Mouse (Mus musculus) lung, postnatal 25 days (tissue): Measurements from ENCODE around the gene Lcat.
A peak's percentile ranks its signal among the peaks of the same experiment; 100 is the strongest.
"Not testable (repeated sequence)": the region's sequence is repeated elsewhere in the genome, so short reads cannot be mapped to it uniquely, and the experiment has no call there.

ENCODE experiments used
- DNase-seq: peaks from one replicate; pipeline ENCODE4 v3.0.0; 2022; ENCODE audit warnings: low spot score

Lcat gene

DNA sequence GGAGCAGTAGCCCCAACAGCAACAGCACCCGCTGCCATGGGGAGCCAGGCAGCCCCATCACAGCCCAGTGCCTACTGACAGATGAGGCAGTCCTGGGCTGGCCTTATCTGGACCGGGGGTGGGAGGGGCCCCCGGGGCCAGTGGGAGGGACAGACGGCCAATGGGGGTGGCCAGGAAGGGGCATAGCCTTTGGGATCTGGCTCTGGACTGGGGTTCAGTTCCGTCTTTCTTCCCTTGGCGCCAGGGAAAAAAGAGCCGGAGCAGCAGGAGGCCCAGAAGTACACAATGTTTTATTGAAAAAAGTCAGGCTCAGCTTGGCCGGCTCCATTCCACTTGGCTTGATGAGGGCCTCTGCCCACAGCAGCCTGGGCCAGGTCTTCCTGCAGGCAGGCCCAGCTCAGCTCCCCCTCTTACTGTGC lies at the start of gene Lcat:
Gene Lcat (minus strand): TSS at position 62 of the 419 bp plus-strand sequence.
- DNase-seq = no peak

DNA sequence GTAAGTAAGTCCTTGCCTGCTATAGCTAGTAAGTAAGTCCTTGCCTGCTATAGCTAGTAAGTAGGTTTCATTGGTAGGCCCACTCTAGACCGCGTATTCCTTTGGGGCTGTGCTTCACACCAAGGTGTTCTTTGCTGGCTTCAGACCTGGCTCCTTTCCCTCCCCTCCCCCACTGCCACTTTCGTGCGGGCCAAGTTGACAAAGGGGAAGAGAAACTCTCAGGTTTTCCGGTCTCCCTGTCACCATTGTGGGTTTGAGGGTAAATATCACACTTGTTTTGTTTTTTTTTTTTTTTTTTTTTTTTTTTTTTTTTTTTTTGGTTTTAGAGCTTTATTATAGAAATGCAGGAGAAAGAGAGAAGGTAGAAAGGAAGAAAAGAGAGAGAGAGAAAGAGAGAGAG lies 49.3 kb upstream of the Lcat start:
- DNase-seq = peak; percentile 55

DNA sequence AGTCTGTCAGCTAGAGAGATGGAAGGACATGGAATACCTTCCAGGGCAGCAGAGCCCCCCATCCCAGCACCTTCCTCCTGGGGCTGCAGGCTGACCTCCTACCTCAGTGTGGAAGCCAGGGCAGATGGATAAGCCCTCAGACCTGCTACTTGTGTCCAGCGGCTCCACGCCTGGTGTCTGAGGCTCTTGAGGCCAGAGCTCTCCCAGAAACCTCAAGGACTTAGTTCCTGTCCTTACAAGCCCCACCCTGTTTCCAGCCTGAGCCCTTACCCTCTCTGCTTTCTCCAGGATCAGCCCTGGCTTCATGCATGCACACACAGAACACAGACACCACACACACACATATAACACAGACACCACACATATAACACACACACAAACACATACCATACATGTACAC lies 48.4 kb upstream of the Lcat start:
- peak; percentile 27 for DNase-seq

DNA sequence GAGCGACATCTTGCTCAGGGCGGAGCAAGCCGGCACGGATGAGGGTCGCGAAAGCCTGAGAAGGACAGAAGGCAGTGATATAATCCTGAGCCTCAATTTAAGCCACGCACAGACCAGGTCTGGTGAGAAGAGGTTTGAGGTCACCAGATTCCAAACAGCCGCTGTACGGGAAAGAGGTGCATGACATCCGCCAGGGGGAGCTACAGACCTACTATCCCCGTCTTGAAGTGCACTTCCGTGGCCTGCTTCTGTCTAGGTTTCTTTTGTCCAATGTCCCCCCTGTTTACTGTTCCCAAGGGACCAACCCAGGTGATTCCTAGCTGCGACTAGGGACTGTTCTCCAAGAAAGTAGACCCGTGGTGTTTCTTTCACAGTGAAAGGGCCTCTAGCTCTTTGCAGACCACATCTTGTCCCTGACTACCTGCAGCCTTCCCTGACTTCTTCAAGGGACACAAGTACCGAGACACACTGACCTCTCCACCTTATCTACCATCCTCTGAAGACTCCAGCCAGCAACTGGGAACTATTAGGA lies 47.7 kb upstream of the Lcat start, which contains the start of gene Dus2:
Gene Dus2 (plus strand): TSS at position 482 of the 532 bp plus-strand sequence.
- DNase-seq = peak; percentile 87

DNA sequence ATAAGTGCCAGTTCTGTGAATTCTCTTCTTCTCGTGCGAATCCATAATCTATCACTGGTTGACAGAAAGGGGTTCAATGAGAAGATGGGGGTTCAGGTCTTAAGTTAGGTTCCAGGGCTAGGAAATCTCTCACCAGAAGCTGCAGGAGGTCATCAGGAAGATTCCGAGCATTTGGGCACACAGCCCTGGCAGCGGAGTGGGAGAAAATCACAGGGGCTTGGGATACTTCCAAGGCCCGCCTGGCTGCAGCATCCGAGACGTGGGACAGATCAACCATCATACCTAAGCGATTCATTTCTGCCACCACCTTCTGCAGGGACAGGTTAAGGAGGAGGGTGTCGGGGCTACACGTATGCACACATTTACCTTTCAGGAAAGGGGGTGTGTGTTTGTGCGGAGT lies 45.4 kb upstream of the Lcat start:
- DNase-seq = no peak

DNA sequence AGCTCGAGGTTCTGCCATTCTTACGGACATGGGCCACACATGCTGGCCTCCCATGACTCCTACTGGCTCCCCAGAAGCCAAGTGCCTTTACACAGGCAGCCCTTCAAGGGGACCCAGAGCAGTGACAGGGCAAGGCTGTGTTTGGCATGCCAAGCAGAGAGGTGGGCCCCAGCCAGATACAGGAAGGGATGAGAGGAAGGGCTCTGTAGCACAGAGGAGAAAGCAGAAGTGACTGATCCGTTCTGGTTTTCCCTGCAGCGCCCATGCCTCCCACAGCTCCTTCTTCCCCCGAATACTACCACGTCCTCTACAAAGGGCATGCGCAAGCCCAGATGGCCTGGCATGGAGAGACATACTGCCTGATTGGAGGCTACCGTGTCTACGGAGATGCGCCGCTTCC lies 40.2 kb upstream of the Lcat start:
- not testable (repeated sequence) for DNase-seq

DNA sequence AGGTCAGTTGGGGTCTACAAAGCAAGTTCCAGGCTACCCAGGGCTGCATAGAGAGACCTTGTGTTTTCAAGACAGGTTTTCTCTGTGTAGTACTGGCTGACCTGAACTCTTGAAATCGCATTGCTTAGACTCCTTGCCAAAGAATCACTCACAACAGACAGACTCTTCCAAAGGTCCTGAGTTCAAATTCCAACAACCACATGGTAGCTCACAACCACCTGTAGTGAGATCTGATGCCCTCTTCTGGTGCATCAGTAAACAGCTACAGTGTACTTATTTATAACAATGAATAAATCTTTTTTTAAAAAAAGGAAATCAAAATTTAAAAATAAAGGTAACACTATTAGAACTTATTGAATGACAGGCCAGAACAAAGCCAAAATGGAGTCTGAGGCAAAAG lies 38.0 kb upstream of the Lcat start:
- DNase-seq = no peak

DNA sequence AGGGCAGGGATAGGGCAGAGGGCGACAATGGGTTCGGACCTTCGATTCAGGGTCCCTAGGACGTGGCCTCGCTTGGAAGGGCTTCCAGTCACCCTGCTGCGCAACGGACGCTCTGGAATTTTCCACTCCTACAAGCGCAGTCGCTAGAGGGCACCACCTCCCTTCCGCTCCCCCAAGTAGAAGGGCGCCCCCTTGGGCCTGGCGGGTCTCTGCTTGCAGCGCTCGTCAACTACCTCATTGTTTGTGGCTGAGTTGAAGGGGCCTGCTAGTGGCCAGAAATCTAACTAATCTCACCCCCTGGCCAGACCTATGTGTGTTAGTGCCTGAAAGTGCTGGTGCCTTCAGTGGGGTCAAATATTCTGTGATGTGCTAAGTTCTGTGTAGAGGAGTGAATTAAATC lies 36.1 kb upstream of the Lcat start, which contains the start of gene Dpep3:
Gene Dpep3 (minus strand): TSS at position 105 of the 400 bp plus-strand sequence.
- DNase-seq = no peak

DNA sequence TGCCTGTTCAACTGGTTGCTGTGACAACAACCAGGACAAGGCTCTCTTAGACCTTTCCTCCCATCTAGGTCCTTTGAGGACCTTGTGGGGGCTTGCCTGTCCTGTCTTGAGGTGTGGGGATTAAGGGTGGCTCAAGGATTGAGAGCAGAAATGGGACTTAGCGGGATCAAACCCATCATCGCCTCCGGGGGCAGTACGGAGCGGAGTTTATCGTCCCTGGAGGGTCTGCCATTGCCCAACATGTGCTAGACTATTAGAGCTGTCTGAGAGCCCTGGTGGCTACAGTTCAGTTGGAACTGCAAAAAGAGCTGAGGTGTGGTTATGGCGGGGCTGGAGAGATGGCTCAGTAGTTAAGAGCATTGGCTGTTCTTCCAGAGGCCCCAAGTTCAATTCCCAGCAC lies 32.2 kb upstream of the Lcat start:
- no peak for DNase-seq

DNA sequence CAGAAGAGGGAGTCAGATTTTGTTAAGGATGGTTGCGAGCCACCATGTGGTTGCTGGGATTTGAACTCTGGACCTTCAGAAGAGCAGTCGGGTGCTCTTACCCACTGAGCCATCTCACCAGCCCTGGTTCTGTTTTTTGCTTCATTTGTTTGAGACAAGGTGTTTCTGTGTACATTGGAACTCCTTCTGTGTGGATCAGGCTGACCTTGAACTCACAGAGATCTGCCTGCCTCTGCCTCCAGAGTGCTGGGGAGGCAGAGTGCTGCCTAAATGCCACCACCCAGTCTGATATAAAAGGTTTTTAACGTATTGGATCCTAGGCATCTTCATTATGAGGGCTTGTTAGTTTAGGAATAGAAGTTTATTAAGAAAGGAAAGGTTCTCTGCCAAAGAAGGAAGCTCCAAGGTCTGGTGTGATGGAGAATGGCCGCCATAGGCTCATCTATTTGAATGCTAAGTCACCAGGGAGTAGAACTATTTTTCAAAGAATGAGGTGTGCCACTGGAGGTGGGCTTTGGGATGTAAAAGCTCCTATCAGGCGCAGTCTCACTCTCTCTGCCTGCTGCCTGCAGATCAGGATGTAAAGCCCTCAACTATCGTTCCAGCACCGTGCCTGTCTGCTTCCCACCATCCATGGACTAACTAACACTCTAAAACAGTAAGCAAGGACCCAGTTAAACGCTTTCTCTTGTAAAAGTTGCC lies 28.0 kb upstream of the Lcat start:
- no peak for DNase-seq

DNA sequence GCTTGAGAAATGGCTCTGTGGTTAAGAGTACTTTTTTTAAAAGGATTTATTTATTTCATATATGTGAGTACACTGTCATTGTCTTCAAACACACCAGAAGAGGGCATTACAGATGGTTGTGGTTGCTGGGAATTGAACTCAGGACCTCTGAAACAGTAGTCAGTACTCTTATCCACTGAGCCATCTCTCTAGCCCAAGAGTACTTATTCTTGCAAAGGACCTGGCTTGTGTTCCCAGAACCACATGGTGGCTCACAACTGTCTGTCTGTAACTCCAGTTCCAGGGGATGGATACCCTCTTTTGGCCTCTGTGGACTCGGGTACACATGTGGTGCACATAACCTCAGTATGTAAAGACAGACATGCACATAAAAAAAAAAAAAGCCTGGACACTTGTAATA lies 26.2 kb upstream of the Lcat start:
- DNase-seq = no peak

DNA sequence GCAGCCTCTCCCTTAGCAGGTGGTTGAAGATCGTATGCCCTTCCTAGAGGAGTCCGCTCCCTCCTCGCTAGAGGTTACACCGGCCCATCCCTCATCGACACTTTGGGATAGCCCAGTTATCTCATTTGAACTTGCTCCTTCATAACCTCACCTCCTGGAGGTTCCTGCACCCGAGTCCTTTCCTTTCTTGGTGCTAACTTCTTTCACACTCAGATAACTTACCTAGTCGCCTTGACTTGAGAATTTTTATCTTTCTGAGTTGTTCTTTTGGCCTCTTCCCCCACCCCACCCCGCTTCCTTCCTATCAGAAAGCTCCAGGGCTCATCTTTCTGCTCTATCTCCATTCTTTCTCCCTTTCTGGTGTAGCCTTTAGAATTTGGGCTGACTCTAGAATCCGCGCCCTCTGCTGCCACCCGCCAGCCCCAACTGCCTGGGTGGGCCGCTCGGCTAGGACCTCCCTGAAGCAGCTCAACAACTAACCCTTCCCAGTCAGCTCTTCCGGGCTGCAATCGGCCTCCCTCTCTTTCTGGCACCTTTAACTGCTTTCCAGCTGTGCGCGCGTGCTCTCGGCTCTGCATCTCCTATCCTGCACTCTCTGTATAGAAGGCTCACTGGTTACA lies 23.6 kb upstream of the Lcat start:
- DNase-seq = no peak

DNA sequence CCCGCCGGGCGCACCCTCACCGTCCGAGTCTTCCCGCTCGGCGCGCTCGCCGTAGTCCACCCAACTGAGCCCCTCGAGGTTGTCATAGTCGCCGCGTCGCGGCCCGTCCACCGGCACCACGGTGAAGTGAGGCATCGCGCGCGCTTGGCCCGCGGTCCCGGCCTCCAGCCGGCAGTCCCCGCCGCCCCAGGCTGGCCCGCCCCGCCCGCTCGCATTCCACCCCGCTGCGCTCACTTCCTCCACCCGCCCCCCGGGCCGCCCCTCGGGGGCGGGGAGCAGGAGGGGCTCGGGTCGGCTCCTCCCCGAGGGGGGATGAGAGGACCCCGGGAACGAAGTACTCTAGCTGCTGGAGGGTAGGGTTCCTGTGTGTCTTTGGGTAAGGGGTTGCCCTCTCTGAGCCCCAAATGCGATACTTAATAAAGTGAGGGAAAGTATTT lies 22.7 kb upstream of the Lcat start, which contains the start of gene Slc12a4:
Gene Slc12a4 (minus strand): TSS at position 193 of the 437 bp plus-strand sequence.
- peak; percentile 79 for DNase-seq

DNA sequence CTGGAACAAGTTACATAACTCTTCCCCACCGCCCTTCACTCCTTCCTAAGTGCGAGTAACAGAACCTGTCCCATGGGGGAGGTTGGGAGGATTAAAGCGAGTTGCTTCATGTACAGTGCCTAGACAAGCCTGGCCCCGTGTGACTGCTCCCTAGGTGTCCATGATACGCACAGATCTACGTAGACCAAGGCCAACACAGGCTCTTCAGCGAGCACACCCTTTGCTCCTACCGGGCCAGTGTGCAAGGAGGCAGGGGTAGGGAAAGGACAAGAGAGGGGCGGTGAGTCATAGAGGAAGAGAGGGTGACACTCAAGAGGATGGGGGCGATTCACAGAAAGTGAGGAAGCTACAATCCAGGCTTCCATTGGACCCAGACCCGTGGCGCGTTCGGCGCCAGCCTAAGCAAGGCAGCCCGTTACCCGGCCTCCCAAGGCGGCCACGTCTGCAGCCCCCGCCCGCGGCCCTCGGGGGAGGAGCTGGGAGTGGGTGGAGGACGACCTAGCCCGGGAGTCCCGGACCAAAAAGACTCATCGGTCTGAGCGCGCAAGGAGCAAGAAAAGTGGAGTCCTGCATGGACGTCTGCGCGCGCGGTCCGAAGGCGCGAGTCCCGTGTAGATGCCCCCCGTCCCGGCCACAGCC lies 22.2 kb upstream of the Lcat start:
- peak; percentile 52 for DNase-seq

DNA sequence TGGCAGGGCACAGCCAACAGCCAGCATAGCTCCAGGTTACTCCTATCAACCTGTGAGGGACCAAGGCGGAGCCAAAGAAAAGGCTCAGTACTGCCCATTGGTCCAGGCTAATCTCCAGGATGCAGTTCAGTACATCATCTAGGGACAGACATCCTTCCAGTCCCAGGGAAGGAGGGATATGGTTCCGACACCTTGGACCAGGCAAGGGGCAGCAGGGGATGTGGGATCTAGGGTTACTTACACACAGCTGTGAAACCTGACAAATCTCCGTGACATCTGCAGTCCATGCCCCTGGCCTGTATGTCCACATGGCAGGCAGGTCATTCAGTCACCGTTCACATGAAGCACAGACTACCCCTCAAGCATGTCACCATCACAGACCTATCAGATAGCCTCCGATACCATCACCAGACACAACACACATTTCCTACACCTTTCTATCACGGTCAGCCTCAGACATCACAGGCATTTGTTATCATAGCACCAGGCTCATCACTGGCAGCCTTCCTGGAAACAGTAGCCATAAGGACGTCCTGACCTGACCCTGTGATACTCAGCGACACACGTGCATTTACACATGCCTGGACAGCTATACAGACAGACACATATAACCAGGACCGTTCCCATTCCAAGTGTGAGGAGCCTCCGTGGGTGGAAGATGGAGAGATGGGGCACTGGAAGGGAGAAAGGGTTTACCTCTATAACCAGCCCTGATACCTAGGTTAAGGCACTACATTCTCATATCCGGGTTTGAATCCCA lies 21.5 kb upstream of the Lcat start:
- DNase-seq = no peak

DNA sequence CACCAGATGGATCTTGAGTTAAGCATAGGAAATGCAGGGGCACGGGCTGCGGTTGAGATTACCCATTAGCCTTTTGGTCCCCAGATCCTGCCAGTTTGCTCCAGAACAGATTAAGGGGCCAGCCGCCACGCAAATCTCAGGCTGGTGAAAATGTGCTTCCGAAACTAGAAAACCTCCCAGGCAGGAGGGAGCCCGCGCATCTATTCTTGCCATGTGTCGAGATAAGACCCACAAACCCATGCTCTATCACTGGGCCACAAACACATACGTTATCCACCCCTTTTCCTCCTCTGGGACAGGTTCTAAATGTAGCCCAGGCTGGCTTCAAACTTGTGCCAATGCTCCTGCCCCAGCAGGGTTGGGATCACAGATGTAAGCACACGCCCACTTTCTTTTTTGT lies 18.4 kb upstream of the Lcat start:
- DNase-seq = no peak

DNA sequence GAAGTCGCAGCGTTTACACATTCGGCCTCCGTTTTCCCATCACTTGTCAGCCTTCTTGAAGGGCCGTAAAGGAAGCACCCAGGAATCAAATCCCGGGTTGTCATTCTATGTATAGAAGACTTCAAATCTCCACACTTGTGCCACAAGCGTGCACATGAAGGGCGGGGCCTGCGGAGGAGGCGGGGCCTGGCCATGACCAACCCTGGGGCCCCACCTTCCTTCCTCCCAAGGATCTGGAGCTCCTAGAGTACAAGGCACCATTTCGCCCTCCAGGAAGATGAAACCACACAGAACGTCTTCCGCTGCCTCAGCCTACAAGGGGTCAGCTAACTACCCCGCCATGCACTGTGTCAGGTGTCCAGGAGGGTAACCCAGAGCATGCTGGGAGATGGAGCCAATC lies 17.9 kb upstream of the Lcat start:
- DNase-seq = no peak

DNA sequence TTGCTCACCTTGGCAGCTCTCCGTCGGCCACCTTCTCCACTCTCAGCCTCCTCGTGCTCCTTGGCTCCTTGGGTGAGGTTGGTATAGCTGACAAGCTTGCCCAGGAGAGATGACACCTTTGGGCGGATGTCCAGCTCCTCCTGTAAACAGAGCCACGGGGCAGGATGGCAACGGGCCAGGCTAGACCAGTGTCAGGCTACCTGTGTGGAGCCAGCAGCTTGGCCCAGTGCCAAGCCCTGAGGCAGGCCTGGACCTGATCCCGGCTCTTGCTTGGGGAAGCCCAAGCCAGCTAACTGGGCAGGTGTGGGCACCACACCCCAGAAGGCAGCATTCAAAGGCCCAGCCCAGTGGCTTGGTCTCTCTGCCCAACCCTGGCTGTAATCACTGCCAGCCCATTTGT lies 16.2 kb upstream of the Lcat start:
- DNase-seq = peak; percentile 51

DNA sequence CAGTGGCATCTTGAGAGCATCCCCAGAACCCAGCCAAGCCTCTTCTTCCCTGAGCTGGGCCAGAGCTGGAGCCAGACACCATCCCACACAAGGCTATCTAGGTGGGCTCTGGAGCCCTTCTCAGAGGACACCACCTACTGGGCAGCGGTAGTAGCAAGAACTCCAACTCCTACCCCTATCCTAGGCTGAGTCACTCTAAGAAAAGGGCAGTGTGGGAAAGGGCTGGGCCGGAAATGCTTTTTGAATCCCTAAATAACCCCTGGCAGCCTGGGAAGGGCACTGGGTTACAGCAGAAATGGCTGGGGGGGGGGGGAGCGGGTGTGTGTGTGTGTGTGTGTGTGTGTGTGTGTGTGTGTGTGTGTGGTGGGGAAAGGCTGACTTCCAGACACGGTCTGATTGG lies 14.6 kb upstream of the Lcat start:
- peak; percentile 52 for DNase-seq

DNA sequence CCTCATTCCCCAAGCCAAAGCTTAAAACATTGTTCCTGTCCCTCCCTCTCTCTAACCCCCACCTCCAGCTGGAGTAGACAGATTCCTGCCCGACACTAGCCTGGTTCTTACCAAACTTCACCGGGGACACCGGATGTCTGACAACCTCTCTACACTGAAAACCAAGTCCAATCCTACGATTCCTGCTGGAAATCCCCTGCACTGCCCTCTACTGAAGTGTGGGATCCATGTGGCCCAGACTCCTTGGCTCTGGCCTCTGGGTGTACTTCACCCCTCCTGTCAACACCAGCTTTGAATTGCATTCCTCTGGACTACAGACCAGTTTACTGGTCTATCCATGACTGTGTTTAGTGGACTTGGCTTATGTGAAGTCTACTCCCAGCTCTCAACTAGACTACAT lies 13.4 kb upstream of the Lcat start:
- no peak for DNase-seq

DNA sequence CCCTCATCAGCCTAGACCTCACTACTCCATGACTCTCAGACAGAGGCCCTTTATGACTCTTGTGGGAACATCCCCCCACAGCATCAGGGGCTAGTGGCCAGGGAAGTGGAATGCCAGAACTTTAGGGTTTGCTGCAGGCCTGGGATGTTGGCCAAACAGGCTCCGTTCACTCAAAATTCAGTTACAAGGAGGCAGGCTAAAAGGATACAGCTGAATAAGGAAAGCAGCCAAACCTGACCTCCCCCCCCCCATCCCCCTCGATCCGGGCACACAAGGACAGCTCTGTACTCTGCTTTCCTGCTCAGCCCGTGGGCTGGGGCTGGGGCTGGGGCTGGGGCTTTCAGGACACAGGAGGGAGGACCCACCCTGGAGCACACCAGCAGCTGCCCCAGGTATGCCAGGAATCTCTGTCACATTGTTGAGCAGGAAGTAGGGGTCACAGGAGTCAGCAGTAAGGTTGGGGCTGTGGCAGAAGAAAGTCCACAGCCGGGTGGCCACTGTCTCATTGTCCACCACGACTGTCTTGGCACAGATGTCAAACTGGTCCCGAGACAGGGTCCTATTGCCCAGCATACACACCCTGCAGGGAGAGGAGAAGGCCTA lies 8.0 kb upstream of the Lcat start:
- no peak for DNase-seq

DNA sequence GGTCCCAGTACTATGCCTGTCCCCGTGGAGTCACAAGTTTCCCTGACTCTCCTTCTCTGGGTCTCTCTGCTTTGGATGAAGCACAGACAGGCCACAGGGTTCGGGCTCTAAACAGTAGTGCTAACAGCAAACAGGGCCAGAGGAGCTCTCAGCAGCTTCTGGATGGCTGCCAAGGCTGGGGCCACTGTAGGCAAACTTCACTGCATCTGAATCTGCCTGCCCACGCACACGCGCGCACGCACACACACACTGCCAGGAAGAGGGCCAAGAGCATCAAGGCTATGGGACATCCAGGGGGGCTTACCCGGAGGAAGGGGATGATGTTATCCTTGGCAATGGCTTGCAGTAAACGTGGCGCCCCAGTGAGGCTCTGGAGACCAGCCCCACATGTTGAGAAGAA lies 6.2 kb upstream of the Lcat start:
- DNase-seq = no peak
